Mouse (Mus musculus) heart, adult 2 months (tissue): ENCODE results near the gene Ncor1.

Source experiments
- CTCF ChIP-seq: fragments of 200-600 bp; IDR thresholded peaks from 2 replicates; pipeline ENCODE4 v1.8.1; 2022; ENCODE audit warnings: antibody characterized with exemption, mild to moderate bottlenecking, moderate library complexity
- POLR2A ChIP-seq: fragments of 200-500 bp; IDR thresholded peaks from 2 replicates; pipeline ENCODE4 v1.6.1; 2011; ENCODE audit warnings: mild to moderate bottlenecking, low read depth, low read length, control low read depth; ENCODE audit not compliant: insufficient read depth

GRCm38 (mm10) chr11:62496151-62496715, 37.9 kb upstream of the Ncor1 start:
- TF ChIP-seq CTCF (peak; percentile 86), POLR2A (no peak)
